Mouse (Mus musculus) layer of hippocampus, postnatal 36 days (tissue): ENCODE measurements around the gene 9330182L06Rik. TPM values are rescaled to one million over a fixed set of nuclear protein-coding genes. Genes with fewer than 3 reads are reported as not detected.

ENCODE experiments used
- microRNA-seq, 2 experiments: library from miRNA; unstranded; fragments of <30 nt; microRNA quantifications; one replicate each; pipeline ENCODE4 v1.2.0; 2021
- total RNA-seq, 2 experiments: library from RNA; stranded (reverse); gene quantifications; 2 replicates each; pipeline ENCODE4 v1.2.3; 2021

Gene 9330182L06Rik
- total RNA-seq, 2 experiments from 2014 or later = 18.7 to 21.7 TPM

Small RNA genes within 50 kb of the gene (microRNA-seq; reads per million reads assigned to microRNA genes)
- gene Mir879 = 3.3 to 4.7 reads per million in 2 experiments

Other genes with a start within 250 kb of the 9330182L06Rik start
- 1 to 10 TPM; 8.5 to 9.6 TPM for gene Tmem243, start 165.4 kb upstream of the 9330182L06Rik start, total RNA-seq
- 10 to 100 TPM; 53.8 to 58.0 TPM for gene Dmtf1, start 104.3 kb upstream of the 9330182L06Rik start, total RNA-seq